In the genomic region with DNA sequence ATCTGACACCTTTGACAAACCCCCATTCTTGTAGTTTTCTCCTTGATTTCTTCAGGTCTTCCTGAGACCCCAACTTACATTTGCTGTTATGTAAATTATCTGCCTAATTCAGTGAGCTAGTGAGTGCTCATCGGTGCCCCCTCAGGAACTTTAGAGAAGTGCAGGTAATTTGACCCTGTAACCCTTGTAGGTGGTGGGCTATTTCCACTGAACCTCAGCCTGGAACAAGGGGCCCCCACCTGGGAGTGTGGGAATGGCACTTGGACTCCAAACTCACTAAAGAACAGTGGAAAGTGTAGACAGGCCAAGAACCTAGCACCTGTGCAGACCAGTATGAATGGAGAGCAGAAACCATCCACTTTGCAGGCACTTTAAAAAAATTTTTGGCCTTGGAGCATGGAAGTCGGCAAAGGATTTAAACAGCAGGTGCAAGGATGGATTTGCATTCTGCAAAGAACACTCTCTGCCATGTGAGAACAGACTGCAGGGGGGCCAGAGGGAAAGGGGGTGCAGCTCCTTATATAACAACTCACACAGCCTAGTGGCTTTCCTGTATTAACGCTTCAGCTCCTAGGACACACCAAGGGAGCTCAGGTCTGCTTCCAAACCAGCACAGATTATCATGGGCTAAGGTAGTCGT, we compare ENCODE assay signal across 9 mouse cellular contexts. TPM values are rescaled to one million over a fixed set of nuclear protein-coding genes. Genes with fewer than 3 reads are reported as not detected.
DNase-seq lines count a peak whose midpoint lies in the region; ATAC-seq and TF ChIP-seq lines count a peak whose summit lies in the region.
"Had no signal": no experiment of that assay in that cellular context is flagged by ENCODE, and none has a peak within 500 bp of the region (broad histone marks: within the 10 kb centered on the region; RNA-seq: fewer than 3 reads in every experiment).

No protein-coding gene starts in this region.

- H3K9ac ChIP-seq in forebrain, embryonic 11.5 days (ENCODE audit: low read length) = no peak overlapping the region
- no peak overlapping the region for H3K9ac ChIP-seq in hindbrain, embryonic 14.5 days
- H3K9ac ChIP-seq: liver, embryonic 13.5 days had no signal

- no peaks in the 10 kb centered on the region for H3K27me3 ChIP-seq in forebrain, embryonic 11.5 days (ENCODE audit: control insufficient read depth, insufficient read depth, low read length)
- H3K27me3 ChIP-seq in forebrain, embryonic 10.5 days (ENCODE audit: poor library complexity, severe bottlenecking) = no peaks in the 10 kb centered on the region
- no peaks in the 10 kb centered on the region for H3K27me3 ChIP-seq in cerebellum, adult 2 months (ENCODE audit: control insufficient read depth, insufficient read depth, low read length)
- H3K27me3 ChIP-seq in hindbrain, embryonic 14.5 days (ENCODE audit: control insufficient read depth, insufficient read depth, low read length) = no peaks in the 10 kb centered on the region
- H3K27me3 ChIP-seq in midbrain, embryonic 10.5 days (ENCODE audit: low read depth, poor library complexity, severe bottlenecking) = peaks cover 28% of the 10 kb centered on the region
- H3K27me3 ChIP-seq: liver, embryonic 13.5 days had no signal

- no peak overlapping the region for H3K27ac ChIP-seq in forebrain, embryonic 11.5 days (ENCODE audit: low read depth, low read length)
- H3K27ac ChIP-seq in forebrain, embryonic 10.5 days = no peak overlapping the region
- H3K27ac ChIP-seq in cerebellum, adult 2 months (ENCODE audit: insufficient read depth, low read length) = 0 out of 2 replicates have a peak overlapping the region, but pooled peaks have one; percentile 23
- H3K27ac ChIP-seq in hindbrain, embryonic 14.5 days = no peak overlapping the region
- H3K27ac ChIP-seq in midbrain, embryonic 10.5 days (replicated peaks) = no peak overlapping the region
- H3K27ac ChIP-seq: liver, embryonic 13.5 days had no signal

- H3K9me3 ChIP-seq in forebrain, embryonic 11.5 days (ENCODE audit: control insufficient read depth, low read length) = no peaks in the 10 kb centered on the region
- no peaks in the 10 kb centered on the region for H3K9me3 ChIP-seq in forebrain, embryonic 10.5 days
- H3K9me3 ChIP-seq in hindbrain, embryonic 14.5 days (ENCODE audit: control insufficient read depth, low read length) = no peaks in the 10 kb centered on the region
- H3K9me3 ChIP-seq in midbrain, embryonic 10.5 days (replicated peaks) = no peaks in the 10 kb centered on the region
- H3K9me3 ChIP-seq: liver, embryonic 13.5 days had no signal

- H3K4me2 ChIP-seq in forebrain, embryonic 11.5 days (ENCODE audit: low read depth, low read length, severe bottlenecking) = no peak overlapping the region
- no peak overlapping the region for H3K4me2 ChIP-seq in hindbrain, embryonic 14.5 days (replicated peaks)
- H3K4me2 ChIP-seq: liver, embryonic 13.5 days had no signal

- peak; percentile 42 for TF ChIP-seq CTCF in cerebellum, adult 2 months (IDR thresholded peaks at IDR 0.05; ENCODE audit: borderline replicate concordance, insufficient read depth, low read depth, low read length)

- H3K4me3 ChIP-seq in forebrain, embryonic 11.5 days (ENCODE audit: low read depth, low read length) = no peak overlapping the region
- H3K4me3 ChIP-seq in forebrain, embryonic 10.5 days = no peak overlapping the region
- H3K4me3 ChIP-seq in cerebellum, adult 2 months (replicated peaks; ENCODE audit: insufficient read depth, low read depth, low read length) = no peak overlapping the region
- no peak overlapping the region for H3K4me3 ChIP-seq in hindbrain, embryonic 14.5 days (replicated peaks; ENCODE audit: low read length)
- H3K4me3 ChIP-seq in midbrain, embryonic 10.5 days = no peak overlapping the region
- H3K4me3 ChIP-seq: liver, embryonic 13.5 days had no signal

- DNase-seq in forebrain, embryonic 11.5 days (ENCODE audit: low spot score) = peak; percentile 68
- no peak for DNase-seq in forebrain, embryonic 10.5 days (ENCODE audit: extremely low spot score, low spot score)
- peak; percentile 38 for DNase-seq in 3T3-L1 (ENCODE audit: low read depth, low spot score)
- DNase-seq in cerebellum, adult 2 months = peak; percentile 32 to 51
- peak; percentile 54 for DNase-seq in hindbrain, embryonic 14.5 days (ENCODE audit: low spot score)
- peak; percentile 39 for DNase-seq in midbrain, embryonic 10.5 days (ENCODE audit: low spot score)
- DNase-seq in adrenal gland, postnatal 25 days = no peak
- DNase-seq: liver, embryonic 13.5 days had no signal

- no peaks in the 10 kb centered on the region for H3K36me3 ChIP-seq in forebrain, embryonic 11.5 days (ENCODE audit: control insufficient read depth, insufficient read depth, low read length)
- no peaks in the 10 kb centered on the region for H3K36me3 ChIP-seq in forebrain, embryonic 10.5 days (replicated peaks)
- no peaks in the 10 kb centered on the region for H3K36me3 ChIP-seq in hindbrain, embryonic 14.5 days (replicated peaks; ENCODE audit: control insufficient read depth, insufficient read depth)
- no peaks in the 10 kb centered on the region for H3K36me3 ChIP-seq in midbrain, embryonic 10.5 days
- H3K36me3 ChIP-seq: liver, embryonic 13.5 days had no signal

- H3K4me1 ChIP-seq in forebrain, embryonic 11.5 days (replicated peaks; ENCODE audit: control insufficient read depth, insufficient read depth, low read length) = no peaks in the 10 kb centered on the region
- H3K4me1 ChIP-seq in forebrain, embryonic 10.5 days = no peaks in the 10 kb centered on the region
- peaks cover 17% of the 10 kb centered on the region for H3K4me1 ChIP-seq in cerebellum, adult 2 months (ENCODE audit: control insufficient read depth, insufficient read depth, low read length)
- H3K4me1 ChIP-seq in hindbrain, embryonic 14.5 days (replicated peaks; ENCODE audit: control insufficient read depth, insufficient read depth, low read length) = no peaks in the 10 kb centered on the region
- H3K4me1 ChIP-seq in midbrain, embryonic 10.5 days = peaks cover 9% of the 10 kb centered on the region
- H3K4me1 ChIP-seq: liver, embryonic 13.5 days had no signal

- ATAC-seq in forebrain, embryonic 11.5 days (replicated peaks; ENCODE audit: low FRiP score) = peak; percentile 77
- ATAC-seq in hindbrain, embryonic 14.5 days (ENCODE audit: low FRiP score) = no peak
- no peak for ATAC-seq in erythroid progenitor cell, adult 5-6 weeks (replicated peaks; ENCODE audit: low FRiP score, poor library complexity, severe bottlenecking)

- WGBS in forebrain, embryonic 11.5 days = 47% methylated on average over 4 of the region's 4 CpGs
- WGBS in forebrain, embryonic 10.5 days = 46% methylated on average over 4 of the region's 4 CpGs
- 23% methylated on average over 4 of the region's 4 CpGs for WGBS in cerebellum, adult 2 months
- WGBS in hindbrain, embryonic 14.5 days = 47% methylated on average over 4 of the region's 4 CpGs
- WGBS in midbrain, embryonic 10.5 days = 60% methylated on average over 4 of the region's 4 CpGs

- no peak for TF ChIP-seq POLR2A in cerebellum, adult 2 months (IDR thresholded peaks at IDR 0.05; ENCODE audit: borderline replicate concordance, insufficient read depth, low read length)

RNA-seq across cellular contexts. Expression of a gene that starts 50.3 kb away (rescaled TPM):
- polyA plus RNA-seq in forebrain, embryonic 11.5 days (2014; fragmentation: Nextera tagmentation; extraction: Ambion mirVana) = 15.1 and 15.6 TPM in 2 replicates
- 5.2 and 5.3 TPM in 2 replicates for polyA plus RNA-seq in forebrain, embryonic 10.5 days (2016; fragmentation: Nextera tagmentation; extraction: Ambion mirVana)
- polyA plus RNA-seq in cerebellum, adult 2 months (2012; rRNA removed) = 75.4 and 79.6 TPM in 2 replicates
- polyA plus RNA-seq in hindbrain, embryonic 14.5 days (2014; fragmentation: Nextera tagmentation; extraction: Ambion mirVana) = 52.9 and 62.0 TPM in 2 replicates
- polyA plus RNA-seq in midbrain, embryonic 10.5 days (2016; fragmentation: Nextera tagmentation; extraction: Ambion mirVana) = 5.4 and 8.9 TPM in 2 replicates
- total RNA-seq in erythroid progenitor cell, adult 5-6 weeks (2015; ENCODE audit: low replicate concordance) = not detected in 2 replicates
- 0.64 TPM in 1 of 2 replicates, not detected in the other for total RNA-seq in erythroid progenitor cell, adult 5-6 weeks (2017; ENCODE audit: low replicate concordance)
- 26.0 and 30.1 TPM in 2 replicates for total RNA-seq in adrenal gland, postnatal 25 days (2021)

Comparison
In these comparisons a context has a peak if more than half of its experiments do, and no peak if none do; other contexts are left out.
1. DNase-seq: peak in forebrain, embryonic 11.5 days (single experiment), 3T3-L1 (single experiment), cerebellum, adult 2 months (2 of 2), hindbrain, embryonic 14.5 days (single experiment) and midbrain, embryonic 10.5 days (single experiment); none in forebrain, embryonic 10.5 days (single experiment) and adrenal gland, postnatal 25 days (single experiment).